Mouse (Mus musculus) neural tube, embryonic 14.5 days (tissue): ENCODE data around the gene Cracr2b. TPM values are rescaled to one million over a fixed set of nuclear protein-coding genes. Genes with fewer than 3 reads are reported as not detected.

ENCODE experiments used
- ATAC-seq: fragments of 200-750 bp; cut with Nextera tagmentation; 2 replicates; pipeline ENCODE4 v1.8.0; 2017; ENCODE audit warnings: low read depth, mild to moderate bottlenecking, moderate TSS enrichment, moderate library complexity
- H3K27ac ChIP-seq: fragments of 300-500 bp; sonication (generic); 2 replicates; pipeline ENCODE4 v1.5.1; 2014; ENCODE audit warnings: low read depth, mild to moderate bottlenecking, control low read depth, low read length, moderate library complexity, mixed read lengths
- H3K27me3 ChIP-seq: fragments of 300-500 bp; sonication (generic); 2 replicates; pipeline ENCODE4 v1.6.1; 2014; ENCODE audit warnings: low read length; ENCODE audit not compliant: control insufficient read depth, insufficient read depth
- H3K36me3 ChIP-seq: fragments of 300-500 bp; sonication (generic); 2 replicates; pipeline ENCODE4 v1.6.1; 2014; ENCODE audit warnings: low read length, mixed read lengths; ENCODE audit not compliant: control insufficient read depth, insufficient read depth
- H3K4me1 ChIP-seq: fragments of 300-500 bp; sonication (generic); 2 replicates; pipeline ENCODE4 v1.6.1; 2014; ENCODE audit warnings: low read length; ENCODE audit not compliant: control insufficient read depth, insufficient read depth
- H3K4me2 ChIP-seq: fragments of 300-500 bp; sonication (generic); 2 replicates; pipeline ENCODE4 v1.6.1; 2014; ENCODE audit warnings: mild to moderate bottlenecking, low read depth, low read length, control low read depth
- H3K4me3 ChIP-seq: fragments of 300-500 bp; sonication (generic); 2 replicates; pipeline ENCODE4 v1.5.1; 2014; ENCODE audit warnings: low read depth, low read length, control low read depth, mixed read lengths
- H3K9ac ChIP-seq: fragments of 300-500 bp; sonication (generic); replicated peaks from 2 replicates; pipeline ENCODE4 v1.6.1; 2014; ENCODE audit warnings: low read depth, mild to moderate bottlenecking, control low read depth, low read length, mixed read lengths
- H3K9me3 ChIP-seq: fragments of 300-500 bp; sonication (generic); 2 replicates; pipeline ENCODE4 v1.6.1; 2016; ENCODE audit warnings: low read length; ENCODE audit not compliant: control insufficient read depth
- WGBS: fragments of 180-500 bp; shearing (Covaris S2); extraction: QIAGEN DNeasy Blood & Tissue Kit; methylation state at CpG from one replicate; pipeline ENCODE4 v1.1.7; 2014; 5-methylcytosine and 5-hydroxymethylcytosine counted together
- polyA plus RNA-seq: library from polyadenylated mRNA; unstranded; fragments of >200 nt; fragmentation: Nextera tagmentation; extraction: Ambion mirVana; gene quantifications from 2 replicates; pipeline ENCODE4 v1.2.1, GENCODE M21; 2014

Cracr2b gene
- polyA plus RNA-seq, 1 experiment from 2014 or later: 3.6 TPM

DNA sequence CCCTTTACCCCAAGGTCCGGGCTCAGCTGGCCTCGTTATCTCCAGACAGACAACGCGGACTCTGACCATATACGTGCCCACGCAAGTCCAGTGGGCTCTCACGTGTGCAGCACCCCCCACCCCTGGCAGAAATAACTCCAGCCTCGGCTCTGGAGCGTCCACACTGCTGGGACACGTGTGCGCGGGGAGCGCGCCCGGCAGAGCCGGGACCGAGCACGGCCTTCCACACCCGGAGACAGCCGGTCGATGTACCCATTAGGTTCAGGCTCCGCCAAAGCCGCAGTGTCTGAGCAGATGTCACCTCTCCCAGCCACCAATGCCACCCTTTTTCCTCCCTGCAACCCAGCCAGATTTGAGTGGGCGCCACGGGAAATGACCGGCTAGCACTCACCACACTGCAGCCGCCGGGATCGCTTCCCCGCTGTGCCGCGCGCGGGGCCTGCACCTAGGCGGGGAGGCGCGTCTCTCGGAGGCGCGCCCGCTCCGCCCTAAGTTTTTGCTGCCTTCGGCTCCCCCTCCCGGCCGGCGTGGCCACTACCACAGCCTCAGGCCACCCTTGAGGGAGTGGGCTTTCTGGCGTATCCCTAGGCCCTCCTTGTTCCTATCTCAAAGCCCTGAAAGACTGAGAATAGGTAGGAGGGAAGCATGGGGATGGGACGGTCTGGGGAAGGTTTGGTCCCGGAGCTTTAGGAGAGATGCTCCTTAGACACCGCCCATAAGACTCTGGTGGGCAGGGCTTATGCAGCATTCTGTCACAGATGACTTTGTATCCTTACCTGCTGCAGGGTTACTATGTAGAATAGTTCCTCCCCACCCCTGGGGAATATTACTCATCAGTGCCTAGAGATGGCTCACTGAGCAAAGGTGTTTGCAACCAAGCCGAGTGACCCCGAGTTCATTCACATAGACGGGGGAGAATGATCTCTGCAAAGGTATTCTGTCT is 23.4 kb upstream of the Cracr2b start, which contains the start of gene Slc25a22:
TSS of gene Slc25a22 (minus strand) at position 715 of the 943 bp plus-strand sequence.
- WGBS: 6% methylated on average over 53 of the region's 53 CpGs
- Histone ChIP-seq H3K9ac (peak within 1 kb of the TSS; percentile 68), H3K27ac (peak within 1 kb of the TSS; percentile 52), H3K36me3 (0 out of 2 replicates have a peak, but pooled peaks cover 2% of the 10 kb centered on the region), H3K4me3 (peak within 1 kb of the TSS; percentile 52), H3K9me3 (no peaks in the 10 kb centered on the region), H3K4me2 (peak within 1 kb of the TSS; percentile 90), H3K27me3 (no peaks in the 10 kb centered on the region), H3K4me1 (peaks cover 31% of the 10 kb centered on the region)
- peak; percentile 84 for ATAC-seq

DNA sequence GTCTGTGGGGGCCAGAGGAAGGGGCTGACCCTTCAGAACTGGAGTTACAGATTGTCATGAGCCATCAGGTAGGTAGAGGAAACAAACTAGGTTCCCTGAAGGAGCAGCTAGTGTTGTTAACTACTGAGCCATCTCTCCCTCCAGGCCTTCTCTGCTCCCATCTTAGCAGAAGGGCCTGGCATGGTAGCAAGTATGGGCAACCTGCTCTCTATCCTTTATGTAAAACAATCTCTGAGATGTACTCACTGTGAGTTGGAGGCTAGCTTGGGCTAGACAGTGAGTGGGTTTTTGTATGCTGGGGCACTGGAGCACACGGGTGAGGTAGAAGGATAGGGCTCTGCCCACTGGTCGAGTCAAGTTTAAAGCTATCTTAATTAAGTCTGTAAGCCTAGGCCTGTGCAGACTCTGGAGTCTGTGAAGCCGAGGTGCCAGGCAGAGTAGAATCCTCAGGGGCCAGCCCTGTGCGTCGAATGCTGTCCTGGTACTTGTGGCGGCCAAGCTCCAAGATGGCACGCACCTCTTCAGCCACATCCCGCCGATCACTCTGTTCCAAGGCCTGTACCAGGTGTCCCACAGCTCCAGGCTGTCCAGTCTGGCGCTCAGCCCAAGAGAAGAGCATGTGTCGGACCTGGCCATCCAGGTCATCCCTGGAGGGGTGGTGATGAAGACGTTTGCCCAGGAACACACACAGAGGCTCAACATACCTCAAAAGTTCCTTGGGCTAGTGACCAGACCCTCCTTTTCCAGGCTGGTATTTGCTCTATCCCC is 22.5 kb upstream of the Cracr2b start:
- H3K4me3 ChIP-seq: no peak overlapping the region
- H3K27ac ChIP-seq: no peak overlapping the region
- H3K4me2 ChIP-seq: no peak overlapping the region
- ATAC-seq: no peak
- peaks cover 37% of the 10 kb centered on the region for H3K4me1 ChIP-seq
- 95% methylated on average over 12 of the region's 12 CpGs for WGBS
- no peaks in the 10 kb centered on the region for H3K27me3 ChIP-seq
- H3K9me3 ChIP-seq: no peaks in the 10 kb centered on the region
- no peak overlapping the region for H3K9ac ChIP-seq
- no peaks in the 10 kb centered on the region for H3K36me3 ChIP-seq

DNA sequence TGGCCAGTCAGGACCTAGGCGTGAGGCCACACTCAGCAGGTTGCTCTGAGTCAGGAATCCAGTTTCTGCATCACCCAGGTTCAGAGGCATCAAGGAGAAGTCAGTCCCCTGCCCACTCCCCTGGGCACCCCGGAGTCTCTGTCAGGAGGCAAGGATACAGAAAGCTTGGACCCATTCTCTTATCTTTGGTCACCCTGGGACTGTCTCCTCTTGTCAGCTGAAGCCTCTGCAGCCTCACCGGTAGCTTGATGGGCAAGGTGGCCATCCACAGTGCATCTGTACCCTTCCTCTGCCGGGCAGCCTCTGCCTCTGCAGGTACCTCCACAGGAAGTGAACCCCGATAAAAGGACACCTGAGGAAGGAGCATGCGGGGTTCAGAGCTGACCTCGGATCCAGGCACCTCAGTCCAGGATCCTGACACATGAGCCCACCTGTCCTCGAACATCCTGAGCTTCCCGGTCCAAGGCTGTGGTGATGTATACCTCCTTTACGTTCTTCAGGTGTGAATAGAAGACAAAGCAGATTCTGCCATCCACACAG is 21.7 kb upstream of the Cracr2b start:
- no peak overlapping the region for H3K4me2 ChIP-seq
- no peak overlapping the region for H3K9ac ChIP-seq
- H3K4me3 ChIP-seq: no peak overlapping the region
- H3K9me3 ChIP-seq: no peaks in the 10 kb centered on the region
- WGBS: 97% methylated on average over 10 of the region's 10 CpGs
- H3K4me1 ChIP-seq: peaks cover 31% of the 10 kb centered on the region; the same call in 1 of the 2 replicates
- H3K27me3 ChIP-seq: no peaks in the 10 kb centered on the region
- ATAC-seq: no peak
- no peak overlapping the region for H3K27ac ChIP-seq
- no peaks in the 10 kb centered on the region for H3K36me3 ChIP-seq

DNA sequence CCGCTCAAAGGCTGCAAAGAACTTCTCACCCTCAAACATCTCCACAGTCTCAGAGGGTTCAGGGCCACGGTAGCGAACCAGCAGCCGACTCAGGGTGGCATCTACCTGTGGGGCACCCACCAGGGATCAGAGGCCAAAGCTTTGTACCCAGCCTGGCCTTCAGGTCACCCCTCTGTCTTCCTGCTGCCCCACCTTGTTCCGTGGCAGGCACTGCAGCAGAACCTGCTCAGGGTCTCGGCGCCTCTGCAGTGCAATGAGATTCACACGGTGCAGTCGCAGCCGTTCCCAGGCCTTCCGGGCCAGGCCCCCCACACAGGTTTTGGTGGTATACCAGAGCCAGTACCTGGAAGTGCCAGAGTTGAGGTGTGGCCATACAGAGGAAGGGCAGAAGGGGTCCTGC is 21.1 kb upstream of the Cracr2b start:
- H3K27ac ChIP-seq: no peak overlapping the region
- ATAC-seq: no peak
- no peaks in the 10 kb centered on the region for H3K9me3 ChIP-seq
- no peaks in the 10 kb centered on the region for H3K27me3 ChIP-seq
- 93% methylated on average over 11 of the region's 11 CpGs for WGBS
- no peaks in the 10 kb centered on the region for H3K36me3 ChIP-seq
- H3K4me2 ChIP-seq: no peak overlapping the region
- peaks cover 27% of the 10 kb centered on the region; the same call in 1 of the 2 replicates for H3K4me1 ChIP-seq
- H3K9ac ChIP-seq: no peak overlapping the region
- H3K4me3 ChIP-seq: no peak overlapping the region

DNA sequence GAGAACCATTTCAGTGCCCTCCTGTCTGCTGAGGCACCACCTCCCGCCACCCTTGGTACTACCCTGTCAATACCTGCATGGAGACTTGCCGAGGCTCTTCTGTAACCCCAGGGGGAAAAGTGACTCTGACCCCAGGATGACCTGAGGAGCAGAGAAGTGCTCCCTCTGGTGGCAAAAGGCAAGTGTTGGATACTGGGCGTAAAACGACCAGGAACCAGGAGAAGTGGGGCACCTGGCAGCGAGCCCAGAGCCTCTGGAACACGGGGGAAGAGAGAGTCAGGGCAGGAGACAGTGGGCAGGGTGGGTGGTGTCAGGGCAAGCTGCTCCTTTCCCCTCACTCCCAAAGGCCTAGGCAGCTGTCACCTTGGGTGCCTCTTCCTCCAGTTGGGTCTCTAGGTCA is 20.3 kb upstream of the Cracr2b start:
- H3K4me3 ChIP-seq: no peak overlapping the region
- no peaks in the 10 kb centered on the region for H3K27me3 ChIP-seq
- H3K9ac ChIP-seq: no peak overlapping the region
- no peaks in the 10 kb centered on the region for H3K36me3 ChIP-seq
- ATAC-seq: no peak
- peaks cover 22% of the 10 kb centered on the region; the same call in 1 of the 2 replicates for H3K4me1 ChIP-seq
- no peak overlapping the region for H3K27ac ChIP-seq
- no peaks in the 10 kb centered on the region for H3K9me3 ChIP-seq
- H3K4me2 ChIP-seq: no peak overlapping the region
- WGBS: 23% methylated on average over 6 of the region's 6 CpGs

DNA sequence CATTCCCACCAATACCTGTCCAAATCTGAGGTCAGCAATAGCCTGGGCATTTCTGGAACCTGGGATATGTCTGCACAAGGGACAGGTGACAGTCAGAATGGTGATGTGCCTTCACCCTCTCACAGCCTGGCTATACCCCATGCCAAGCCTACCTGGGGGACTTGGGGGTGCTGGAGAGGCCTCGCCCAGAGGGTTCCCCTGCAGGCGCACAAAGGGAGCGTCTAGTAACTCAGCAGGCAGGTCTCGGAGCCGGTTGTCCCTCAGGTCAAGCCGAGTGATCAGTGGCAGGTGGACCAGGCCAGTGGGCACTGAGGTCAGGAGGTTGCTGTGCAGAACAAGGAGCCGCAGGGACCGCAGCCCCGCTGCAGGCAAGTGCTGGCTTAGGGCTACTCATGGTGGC is 19.4 kb upstream of the Cracr2b start:
- no peak overlapping the region for H3K4me3 ChIP-seq
- peaks cover 13% of the 10 kb centered on the region; the same call in 1 of the 2 replicates for H3K4me1 ChIP-seq
- no peaks in the 10 kb centered on the region for H3K9me3 ChIP-seq
- 96% methylated on average over 9 of the region's 9 CpGs for WGBS
- no peaks in the 10 kb centered on the region for H3K27me3 ChIP-seq
- no peak overlapping the region for H3K27ac ChIP-seq
- no peak overlapping the region for H3K9ac ChIP-seq
- H3K4me2 ChIP-seq: no peak overlapping the region
- ATAC-seq: no peak
- no peaks in the 10 kb centered on the region for H3K36me3 ChIP-seq

DNA sequence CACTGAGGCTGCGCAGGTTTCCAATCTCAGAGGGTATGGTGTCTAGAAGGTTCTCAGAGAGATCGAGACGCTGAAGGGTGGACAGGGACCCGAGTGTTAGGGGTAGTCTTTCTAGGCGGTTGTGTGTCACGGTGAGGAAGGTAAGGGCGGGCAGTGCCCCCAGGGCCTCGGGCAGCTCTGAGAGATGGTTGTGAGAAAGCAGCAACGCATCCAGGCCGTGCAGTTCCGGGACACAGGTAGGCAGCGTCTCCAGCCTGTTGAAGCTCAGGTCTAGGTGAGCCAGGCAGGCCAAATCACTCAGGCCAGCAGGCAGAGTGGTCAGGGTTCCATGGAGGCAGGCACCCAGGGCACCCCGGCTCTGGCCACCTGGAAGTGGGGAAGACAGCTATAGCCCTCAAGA is 18.7 kb upstream of the Cracr2b start:
- ATAC-seq: no peak
- Histone ChIP-seq H3K9me3 (no peaks in the 10 kb centered on the region), H3K4me1 (peaks cover 9% of the 10 kb centered on the region; the same call in 1 of the 2 replicates), H3K4me2 (no peak overlapping the region), H3K9ac (no peak overlapping the region), H3K4me3 (no peak overlapping the region), H3K27me3 (no peaks in the 10 kb centered on the region), H3K36me3 (no peaks in the 10 kb centered on the region), H3K27ac (no peak overlapping the region)
- 94% methylated on average over 13 of the region's 13 CpGs for WGBS

DNA sequence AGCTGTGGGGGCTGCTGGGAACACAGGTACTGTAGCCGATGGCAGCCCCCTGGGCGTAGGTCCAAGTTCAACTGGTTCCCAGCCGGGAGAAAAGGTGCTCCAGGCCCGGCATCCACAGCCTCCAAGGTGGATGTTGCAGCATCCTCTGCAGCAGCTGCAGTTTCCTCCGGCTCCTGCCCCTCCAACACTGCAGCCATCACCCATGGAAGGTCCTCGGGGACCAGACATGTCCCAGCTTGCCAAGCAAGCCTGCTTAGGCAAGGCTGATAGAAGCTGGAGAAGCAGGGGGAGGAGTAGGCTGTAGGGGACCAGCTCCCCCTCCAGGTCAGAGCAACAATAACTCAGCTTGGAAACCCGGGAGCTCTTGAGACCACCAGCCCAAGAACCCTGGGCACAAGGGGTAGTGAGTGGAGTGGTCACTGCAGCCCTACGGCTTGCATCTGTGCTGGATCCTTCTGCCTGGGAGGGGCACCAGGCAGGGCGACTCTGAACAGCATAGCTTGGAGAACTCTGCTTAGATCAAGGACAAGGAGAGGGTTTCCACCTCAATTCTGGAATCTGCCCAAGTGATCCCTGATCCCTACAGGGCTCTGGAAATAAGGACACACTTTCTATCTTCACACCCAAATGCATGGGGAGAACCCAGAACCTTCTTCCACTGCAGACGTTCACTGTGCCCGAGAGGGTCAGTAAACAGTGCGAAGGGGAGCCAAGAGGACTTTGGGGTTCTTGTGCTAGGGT is 17.6 kb upstream of the Cracr2b start:
- no peak for ATAC-seq
- no peaks in the 10 kb centered on the region for H3K27me3 ChIP-seq
- 31% methylated on average over 12 of the region's 12 CpGs for WGBS
- peak overlapping the region; percentile 51 for H3K4me2 ChIP-seq
- H3K36me3 ChIP-seq: no peaks in the 10 kb centered on the region
- peak overlapping the region; percentile 0; the same call in 1 of the 2 replicates for H3K9ac ChIP-seq
- no peaks in the 10 kb centered on the region for H3K9me3 ChIP-seq
- peaks cover 11% of the 10 kb centered on the region; the same call in 1 of the 2 replicates for H3K4me1 ChIP-seq
- peak overlapping the region; percentile 15 for H3K4me3 ChIP-seq
- H3K27ac ChIP-seq: no peak overlapping the region
